Mouse (Mus musculus) hindbrain, postnatal 0 days (tissue): ENCODE measurements around the gene Fam167b. TPM values are rescaled to one million over a fixed set of nuclear protein-coding genes. Genes with fewer than 3 reads are reported as not detected.

Experiments
- ATAC-seq: fragments of 200-750 bp; cut with Nextera tagmentation; 2 replicates; pipeline ENCODE4 v1.8.0; 2017; ENCODE audit warnings: mild to moderate bottlenecking, moderate TSS enrichment, moderate library complexity
- DNase-seq: peaks from one replicate; pipeline ENCODE4 v3.0.0-alpha.2; 2015; ENCODE audit warnings: low spot score
- H3K27ac ChIP-seq: fragments of 300-500 bp; sonication (generic); 2 replicates; pipeline ENCODE4 v1.5.1; 2014; ENCODE audit warnings: mild to moderate bottlenecking
- H3K27me3 ChIP-seq: fragments of 300-500 bp; sonication (generic); 2 replicates; pipeline ENCODE4 v1.6.1; 2014; ENCODE audit warnings: low read length, mixed read lengths; ENCODE audit not compliant: insufficient read depth
- H3K36me3 ChIP-seq: fragments of 300-500 bp; sonication (generic); 2 replicates; pipeline ENCODE4 v1.6.1; 2014; ENCODE audit warnings: low read length, mixed read lengths; ENCODE audit not compliant: insufficient read depth
- H3K4me1 ChIP-seq: fragments of 300-500 bp; sonication (generic); 2 replicates; pipeline ENCODE4 v1.6.1; 2014; ENCODE audit warnings: antibody characterized with exemption, low read length, mixed read lengths; ENCODE audit not compliant: insufficient read depth
- H3K4me2 ChIP-seq: fragments of 300-500 bp; sonication (generic); 2 replicates; pipeline ENCODE4 v1.6.1; 2014; ENCODE audit warnings: low read depth, mild to moderate bottlenecking, low read length, moderate library complexity, mixed read lengths
- H3K4me3 ChIP-seq: fragments of 300-500 bp; sonication (generic); 2 replicates; pipeline ENCODE4 v1.5.1; 2014; ENCODE audit warnings: low read length
- H3K9ac ChIP-seq: fragments of 300-500 bp; sonication (generic); replicated peaks from 2 replicates; pipeline ENCODE4 v1.6.1; 2014; ENCODE audit warnings: mild to moderate bottlenecking, low read length, moderate library complexity, mixed read lengths
- H3K9me3 ChIP-seq: fragments of 300-500 bp; sonication (generic); 2 replicates; pipeline ENCODE4 v1.6.1; 2016; ENCODE audit warnings: low read length, mixed read lengths
- CTCF ChIP-seq: IDR thresholded peaks from 2 replicates; pipeline ENCODE4 v1.5.1; 2016; ENCODE audit warnings: antibody characterized with exemption, control low read depth, low read depth
- WGBS: fragments of 180-500 bp; shearing (Covaris S2); extraction: QIAGEN DNeasy Blood & Tissue Kit; methylation state at CpG from one replicate; pipeline ENCODE4 v1.1.7; 2014; 5-methylcytosine and 5-hydroxymethylcytosine counted together
- polyA plus RNA-seq: library from polyadenylated mRNA; unstranded; fragments of >200 nt; fragmentation: Nextera tagmentation; extraction: Ambion mirVana; gene quantifications from 2 replicates; pipeline ENCODE4 v1.2.1, GENCODE M21; 2015
- total RNA-seq: library from RNA; depleted of rRNA; stranded (reverse); fragments of >200 nt; gene quantifications from 2 replicates; pipeline ENCODE4 v1.2.3, GENCODE M21; 2014

The Fam167b gene
- total and polyA plus RNA-seq, 2 experiments from 2014 or later, result 0.48 TPM; not detected in 1

DNA sequence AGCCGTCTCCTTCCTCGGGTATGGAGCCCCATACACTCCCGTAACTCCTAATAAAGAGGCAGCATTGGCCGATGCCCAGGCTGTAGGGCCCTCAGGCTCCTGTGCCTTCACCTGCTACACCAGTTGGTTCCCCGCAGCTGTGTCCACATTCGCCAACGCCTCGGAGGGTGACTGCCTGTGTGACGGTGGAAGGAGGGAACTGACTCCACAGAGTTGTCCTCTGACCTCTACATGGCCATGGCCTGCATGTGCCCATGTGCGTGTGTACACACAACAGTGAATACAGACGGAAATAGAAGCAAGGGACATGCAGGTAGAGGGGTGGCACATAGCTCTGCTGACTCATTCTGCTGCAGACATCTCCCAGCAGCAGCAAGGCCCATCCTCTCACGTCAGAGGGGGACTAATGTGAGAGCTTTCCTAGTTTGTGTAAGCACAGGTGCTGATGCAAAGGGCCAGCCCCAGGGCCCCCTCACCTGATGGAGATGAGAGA, 30.8 kb upstream of the Fam167b start:
- ATAC-seq (peak; percentile 13; the same call in 1 of the 2 replicates), DNase-seq (no peak)
- H3K4me1 ChIP-seq, result no peaks in the 10 kb centered on the region
- H3K4me3 ChIP-seq, result no peak overlapping the region
- no peak for TF ChIP-seq CTCF
- H3K9me3 ChIP-seq, result no peaks in the 10 kb centered on the region
- H3K36me3 ChIP-seq, result peaks cover 21% of the 10 kb centered on the region
- H3K4me2 ChIP-seq, result no peak overlapping the region
- H3K27ac ChIP-seq, result peak overlapping the region; percentile 8; the same call in 1 of the 2 replicates
- no peaks in the 10 kb centered on the region for H3K27me3 ChIP-seq
- 0 out of 2 replicates have a peak overlapping the region, but pooled peaks have one; percentile 4 for H3K9ac ChIP-seq
- WGBS, result 76% methylated on average over 12 of the region's 12 CpGs

DNA sequence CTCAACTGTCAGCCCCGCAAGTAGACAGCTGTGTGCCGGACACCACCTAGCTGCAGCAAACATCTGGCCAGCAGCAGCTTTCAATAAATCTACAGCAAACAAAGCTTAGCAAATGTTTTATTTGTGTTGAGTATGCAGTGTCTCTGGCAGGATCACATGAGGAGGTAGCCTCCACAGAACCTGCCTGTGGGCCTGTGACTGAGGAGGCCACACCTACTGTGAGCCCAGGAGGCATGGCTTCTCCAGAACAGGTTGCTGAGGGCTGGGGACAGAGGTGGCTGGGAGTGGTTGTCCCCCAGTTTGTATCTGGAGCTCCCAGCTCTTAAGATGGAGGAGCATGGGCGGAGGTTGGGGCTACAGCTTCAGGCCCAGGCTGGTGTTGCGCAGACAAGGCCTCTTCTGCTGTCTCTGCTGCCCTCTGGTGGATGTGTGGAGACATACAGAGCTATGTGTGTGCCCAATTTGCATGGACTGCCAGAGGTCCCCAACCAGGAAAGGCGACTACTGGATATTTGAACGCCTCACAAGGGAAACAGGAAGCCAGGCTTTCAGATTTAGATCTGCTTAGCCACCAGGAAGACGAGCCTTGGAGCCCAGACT, 30.2 kb upstream of the Fam167b start:
- no peak overlapping the region for H3K4me3 ChIP-seq
- H3K9me3 ChIP-seq, result no peaks in the 10 kb centered on the region
- WGBS, result 37% methylated on average over 7 of the region's 7 CpGs
- TF ChIP-seq CTCF, result peak; percentile 96
- peak; percentile 91 for ATAC-seq
- no peaks in the 10 kb centered on the region for H3K4me1 ChIP-seq
- peak; percentile 92 for DNase-seq
- no peak overlapping the region for H3K4me2 ChIP-seq
- H3K27me3 ChIP-seq, result no peaks in the 10 kb centered on the region
- peak overlapping the region; percentile 57 for H3K27ac ChIP-seq
- peaks cover 27% of the 10 kb centered on the region for H3K36me3 ChIP-seq
- peak overlapping the region; percentile 29; the same call in 1 of the 2 replicates for H3K9ac ChIP-seq

DNA sequence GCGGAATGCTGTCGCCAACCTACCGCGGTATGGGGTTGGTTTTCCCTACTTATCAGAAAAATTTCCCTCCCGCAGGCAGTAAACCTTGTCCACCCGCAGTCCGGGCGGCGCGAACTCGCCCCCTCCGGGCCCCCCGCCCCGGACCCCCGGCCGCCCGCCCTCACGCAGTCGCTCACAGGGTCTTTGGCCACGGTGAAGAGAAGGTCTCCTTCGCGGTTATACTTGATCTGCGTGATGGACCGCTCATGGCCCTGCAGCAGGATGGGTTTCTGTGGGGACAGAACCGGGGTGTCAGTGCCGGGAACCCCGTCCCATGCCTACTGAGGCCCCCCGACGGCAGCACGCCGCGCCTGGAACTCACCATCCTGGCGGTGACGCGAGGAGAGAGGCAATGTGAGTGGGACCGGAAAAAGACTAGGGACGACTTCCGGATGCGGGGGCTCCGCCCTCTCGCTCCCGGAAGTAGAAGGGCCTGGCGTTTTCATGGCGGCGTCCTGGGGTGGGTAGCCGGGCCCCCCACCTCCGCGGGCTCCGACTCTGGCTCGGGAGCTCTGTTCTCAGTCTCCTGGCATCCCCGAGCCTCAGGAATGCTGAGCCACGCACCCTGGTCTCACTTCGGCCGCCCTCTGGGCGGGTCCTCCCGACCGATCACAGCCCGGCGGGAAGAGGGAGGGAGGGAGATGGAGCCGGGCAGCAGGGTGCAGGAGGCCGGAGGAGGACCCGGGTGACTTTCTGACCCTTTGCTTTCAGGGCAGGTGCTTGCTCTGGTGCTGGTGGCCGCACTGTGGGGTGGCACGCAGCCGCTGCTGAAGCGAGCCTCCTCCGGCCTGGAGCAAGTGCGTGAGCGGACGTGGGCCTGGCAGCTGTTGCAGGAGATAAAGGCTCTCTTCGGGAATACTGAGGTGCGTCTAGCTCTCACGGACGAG, 22.1 kb upstream of the Fam167b start, which contains the start of the genes Eif3i and Tmem234:
Gene Eif3i (minus strand): TSS at position 416 of the 926 bp plus-strand sequence.
Gene Tmem234 (plus strand): TSS at position 436 of the 926 bp plus-strand sequence.
- Histone ChIP-seq H3K27ac (peak within 1 kb of the TSS; percentile 77), H3K9me3 (no peaks in the 10 kb centered on the region), H3K4me3 (peak within 1 kb of the TSS; percentile 81), H3K4me1 (peaks cover 16% of the 10 kb centered on the region), H3K4me2 (peak within 1 kb of the TSS; percentile 88), H3K9ac (peak within 1 kb of the TSS; percentile 92), H3K27me3 (no peaks in the 10 kb centered on the region), H3K36me3 (peaks cover 16% of the 10 kb centered on the region)
- DNase-seq, result peak; percentile 93
- peak; percentile 39; the same call in 1 of the 2 replicates for TF ChIP-seq CTCF
- peak; percentile 93 for ATAC-seq
- WGBS, result under 1% methylated on average over 68 of the region's 74 CpGs

DNA sequence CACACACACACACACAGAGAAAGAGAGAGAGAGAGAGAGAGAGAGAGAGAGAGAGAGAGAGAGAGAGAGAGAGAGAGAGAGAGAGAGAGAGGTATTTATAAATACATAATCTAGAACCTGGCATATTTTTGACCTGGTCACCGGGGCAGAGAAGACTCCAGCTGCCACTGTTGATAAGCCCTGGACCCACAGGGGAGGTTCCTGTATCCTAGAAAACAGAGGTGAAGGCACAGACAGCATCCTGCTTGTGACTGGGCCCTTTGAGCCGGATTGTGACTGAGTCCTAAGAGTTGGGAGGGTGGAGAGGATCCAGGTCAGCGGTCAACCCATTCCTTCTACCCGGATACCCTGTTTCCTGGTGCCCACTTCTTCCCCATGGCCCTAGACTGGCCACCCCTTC, 10.5 kb upstream of the Fam167b start:
- no peaks in the 10 kb centered on the region for H3K27me3 ChIP-seq
- no peak overlapping the region for H3K27ac ChIP-seq
- no peak overlapping the region for H3K9ac ChIP-seq
- WGBS, result 89% methylated on average over 4 of the region's 4 CpGs
- DNase-seq (no peak), ATAC-seq (no peak)
- TF ChIP-seq CTCF, result no peak
- no peak overlapping the region for H3K4me2 ChIP-seq
- H3K36me3 ChIP-seq, result peaks cover 29% of the 10 kb centered on the region
- no peaks in the 10 kb centered on the region for H3K9me3 ChIP-seq
- no peak overlapping the region for H3K4me3 ChIP-seq
- no peaks in the 10 kb centered on the region for H3K4me1 ChIP-seq

DNA sequence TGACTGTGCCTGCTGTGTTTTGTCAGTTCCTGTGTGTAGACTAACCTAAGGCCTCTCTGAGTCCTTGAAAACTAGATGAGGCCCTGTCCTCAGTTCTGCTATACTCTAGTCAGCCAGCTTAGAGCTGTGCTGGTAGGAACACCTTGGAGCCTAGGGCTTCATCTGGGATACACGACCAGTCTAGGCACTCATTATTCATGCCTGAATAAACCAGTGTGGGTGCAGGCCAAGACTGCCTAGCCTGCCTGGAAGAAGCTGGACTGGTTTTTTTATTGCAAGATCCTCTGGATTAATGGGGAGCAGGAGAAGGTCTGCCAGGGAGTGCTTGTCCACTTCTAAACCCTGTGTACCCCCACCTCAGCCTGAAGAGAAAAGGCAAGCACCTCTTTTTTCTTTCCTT, 8.6 kb upstream of the Fam167b start:
- TF ChIP-seq CTCF, result no peak
- no peak overlapping the region for H3K4me2 ChIP-seq
- H3K9ac ChIP-seq, result no peak overlapping the region
- H3K27ac ChIP-seq, result no peak overlapping the region
- H3K4me1 ChIP-seq, result no peaks in the 10 kb centered on the region
- WGBS, result 7% methylated on average over 1 of the region's 1 CpGs
- H3K36me3 ChIP-seq, result peaks cover 12% of the 10 kb centered on the region
- H3K4me3 ChIP-seq, result no peak overlapping the region
- H3K9me3 ChIP-seq, result no peaks in the 10 kb centered on the region
- no peak for ATAC-seq
- H3K27me3 ChIP-seq, result no peaks in the 10 kb centered on the region
- no peak for DNase-seq

DNA sequence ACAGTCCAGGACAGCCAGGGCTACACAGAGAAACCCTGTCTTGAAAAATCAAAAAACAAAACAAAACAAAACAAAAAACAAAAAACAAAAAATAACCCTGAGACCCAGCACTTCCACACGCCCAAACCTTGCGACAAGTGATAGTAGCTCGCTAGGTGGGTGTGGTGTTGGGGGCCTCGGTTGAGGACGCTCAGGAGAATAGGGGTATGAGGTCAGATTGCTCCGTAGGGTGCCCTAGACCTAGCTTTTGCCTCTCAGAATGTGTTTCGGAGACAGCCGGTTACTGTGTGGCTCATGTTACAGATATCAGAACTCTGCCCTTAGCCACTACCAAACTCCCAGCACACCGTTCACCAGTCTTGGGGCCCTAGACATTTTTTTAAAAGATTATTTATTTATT, 7.4 kb upstream of the Fam167b start:
- no peak for TF ChIP-seq CTCF

More for the DNA sequence above, 7.4 kb upstream of the Fam167b start:
- no peak for ATAC-seq
- no peaks in the 10 kb centered on the region for H3K9me3 ChIP-seq
- no peak overlapping the region for H3K27ac ChIP-seq
- peaks cover under 1% of the 10 kb centered on the region; the same call in 1 of the 2 replicates for H3K36me3 ChIP-seq
- H3K9ac ChIP-seq, result no peak overlapping the region
- H3K4me3 ChIP-seq, result 0 out of 2 replicates have a peak overlapping the region, but pooled peaks have one; percentile 36
- 88% methylated on average over 9 of the region's 9 CpGs for WGBS
- no peak for DNase-seq
- no peaks in the 10 kb centered on the region for H3K4me1 ChIP-seq
- H3K4me2 ChIP-seq, result no peak overlapping the region
- H3K27me3 ChIP-seq, result no peaks in the 10 kb centered on the region
